Mouse (Mus musculus): Measurements from ENCODE around the gene Farp1. TPM values are rescaled to one million over a fixed set of nuclear protein-coding genes. Genes with fewer than 3 reads are reported as not detected.

Farp1 gene
- polyA plus RNA-seq, 1 experiment from 2014 or later = 36.1 TPM

GRCm38 (mm10) chr14:121310325-121311080, 275.5 kb downstream of the Farp1 start:
- no peak for DNase-seq (ENCODE audit: low spot score)
- 69% methylated on average over 6 of the region's 6 CpGs for WGBS
- H3K27ac ChIP-seq = peak overlapping the region; percentile 47

GRCm38 (mm10) chr14:121311083-121311482, 276.1 kb downstream of the Farp1 start:
- WGBS = 83% methylated on average over 2 of the region's 2 CpGs
- H3K4me1 ChIP-seq = peaks cover 84% of the 10 kb centered on the region

More at GRCm38 (mm10) chr14:121310325-121311080, 275.5 kb downstream of the Farp1 start:
- H3K36me3 ChIP-seq = peaks cover 9% of the 10 kb centered on the region; the same call in 1 of the 2 replicates
- no peak overlapping the region for H3K4me3 ChIP-seq
- H3K27me3 ChIP-seq (ENCODE audit: insufficient read depth, poor library complexity, severe bottlenecking) = no peaks in the 10 kb centered on the region
- H3K9me3 ChIP-seq = no peaks in the 10 kb centered on the region
- H3K4me1 ChIP-seq = peaks cover 81% of the 10 kb centered on the region

DNA sequence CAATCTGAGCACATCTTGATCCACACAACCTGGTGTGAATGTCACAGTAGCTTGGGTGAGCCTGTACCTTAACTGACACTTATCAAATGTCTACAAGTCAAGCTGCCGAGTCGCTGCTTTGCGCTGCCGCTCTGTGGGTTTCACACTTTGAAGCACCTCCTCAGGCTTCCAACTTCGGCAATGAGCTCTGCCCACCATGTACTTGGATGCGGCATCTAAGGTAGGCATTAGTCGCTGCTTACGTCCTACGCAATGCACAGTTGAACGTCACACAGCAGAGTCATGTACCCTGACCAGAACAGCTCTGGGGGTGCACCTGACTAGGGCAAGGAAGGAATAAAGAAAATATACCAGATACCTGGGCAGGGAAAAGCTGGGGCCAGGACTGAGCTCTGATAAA, 278.3 kb downstream of the Farp1 start:
- H3K27me3 ChIP-seq (ENCODE audit: insufficient read depth, poor library complexity, severe bottlenecking) = no peaks in the 10 kb centered on the region
- H3K4me3 ChIP-seq = no peak overlapping the region
- DNase-seq (ENCODE audit: low spot score) = no peak
- no peaks in the 10 kb centered on the region for H3K36me3 ChIP-seq
- H3K27ac ChIP-seq = peak overlapping the region; percentile 69; the same call in 1 of the 2 replicates
- H3K4me1 ChIP-seq = peaks cover 96% of the 10 kb centered on the region
- WGBS = 77% methylated on average over 10 of the region's 10 CpGs
- no peaks in the 10 kb centered on the region for H3K9me3 ChIP-seq

More at GRCm38 (mm10) chr14:121311083-121311482, 276.1 kb downstream of the Farp1 start:
- Histone ChIP-seq H3K4me3 (no peak overlapping the region), H3K27ac (no peak overlapping the region), H3K9me3 (no peaks in the 10 kb centered on the region), H3K27me3 (ENCODE audit: insufficient read depth, poor library complexity, severe bottlenecking) (no peaks in the 10 kb centered on the region), H3K36me3 (peaks cover 9% of the 10 kb centered on the region; the same call in 1 of the 2 replicates)
- no peak for DNase-seq (ENCODE audit: low spot score)

DNA sequence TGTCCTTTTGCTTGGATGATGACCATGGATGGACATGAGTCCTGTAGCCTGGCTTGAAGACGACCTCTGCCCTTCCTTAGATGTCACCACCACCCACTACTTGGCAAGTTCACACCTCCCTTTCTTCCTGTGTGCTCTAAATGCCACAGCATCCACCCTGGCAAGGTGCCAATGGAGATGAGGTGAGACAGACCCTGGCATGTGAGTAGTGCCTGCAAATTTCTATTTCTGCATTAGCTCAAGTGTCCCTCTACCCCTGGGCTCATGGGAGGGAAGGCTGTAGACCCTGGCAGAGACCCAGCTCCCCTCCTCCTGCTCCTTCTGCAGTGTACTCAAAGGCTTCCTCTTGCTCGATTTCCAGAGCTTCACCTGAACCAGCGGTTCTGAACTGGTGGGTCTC, 279.9 kb downstream of the Farp1 start:
- no peaks in the 10 kb centered on the region for H3K27me3 ChIP-seq (ENCODE audit: insufficient read depth, poor library complexity, severe bottlenecking)
- H3K9me3 ChIP-seq = no peaks in the 10 kb centered on the region
- peaks cover 85% of the 10 kb centered on the region for H3K4me1 ChIP-seq
- DNase-seq (ENCODE audit: low spot score) = no peak
- no peaks in the 10 kb centered on the region for H3K36me3 ChIP-seq
- peak overlapping the region; percentile 29; the same call in 1 of the 2 replicates for H3K27ac ChIP-seq
- H3K4me3 ChIP-seq = no peak overlapping the region
- WGBS = 72% methylated on average over 3 of the region's 3 CpGs

DNA sequence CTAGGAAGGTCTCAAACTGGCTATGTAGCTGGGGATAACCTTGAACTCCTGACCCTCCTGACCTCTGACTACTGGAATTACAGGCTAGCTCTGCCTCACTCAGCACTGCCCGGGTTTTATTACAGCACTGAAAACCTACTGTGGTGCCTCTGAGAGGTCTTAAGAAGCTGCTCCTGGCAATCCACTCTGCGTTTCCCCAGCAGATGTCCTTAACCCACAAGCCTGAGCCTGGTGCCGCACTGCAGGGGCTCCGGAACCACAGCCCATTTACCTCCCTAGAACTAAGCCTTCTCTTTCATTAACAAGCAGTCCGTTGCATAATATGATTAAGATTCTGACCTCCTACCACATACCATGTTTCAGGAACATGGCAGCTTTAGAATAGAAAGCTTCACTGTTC, 281.1 kb downstream of the Farp1 start:
- DNase-seq (ENCODE audit: low spot score) = no peak
- Histone ChIP-seq H3K27me3 (ENCODE audit: insufficient read depth, poor library complexity, severe bottlenecking) (no peaks in the 10 kb centered on the region), H3K27ac (peak overlapping the region; percentile 52; the same call in 1 of the 2 replicates), H3K4me3 (no peak overlapping the region), H3K36me3 (no peaks in the 10 kb centered on the region), H3K9me3 (no peaks in the 10 kb centered on the region), H3K4me1 (peaks cover 73% of the 10 kb centered on the region)
- WGBS = 77% methylated on average over 5 of the region's 5 CpGs

- DNase-seq (ENCODE audit: low spot score) = no peak
- Histone ChIP-seq H3K4me3 (no peak overlapping the region), H3K27me3 (ENCODE audit: insufficient read depth, poor library complexity, severe bottlenecking) (no peaks in the 10 kb centered on the region), H3K27ac (peak overlapping the region; percentile 59; the same call in 1 of the 2 replicates), H3K4me1 (peaks cover 70% of the 10 kb centered on the region), H3K9me3 (no peaks in the 10 kb centered on the region), H3K36me3 (no peaks in the 10 kb centered on the region)
- WGBS = 56% methylated on average over 13 of the region's 13 CpGs
These were observed 281.8 kb downstream of the Farp1 start for GRCm38 (mm10) chr14:121316631-121317311.

DNA sequence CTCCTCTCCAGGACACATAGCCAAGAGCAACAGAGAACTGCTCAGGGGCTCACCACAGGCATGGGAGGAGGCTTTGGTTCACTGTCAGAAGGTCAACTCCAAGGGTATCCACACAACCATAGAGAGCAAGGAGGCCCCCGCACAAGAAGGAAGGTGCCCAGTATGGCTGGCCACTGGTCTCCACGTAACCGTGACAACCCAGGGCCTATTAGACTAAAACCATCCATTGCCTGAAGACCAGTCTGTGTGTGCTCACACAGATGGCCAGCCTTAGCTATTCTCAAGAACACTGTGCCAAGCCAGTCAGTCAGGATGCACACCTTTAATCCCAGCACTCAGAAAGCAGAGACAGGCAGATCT, 282.3 kb downstream of the Farp1 start:
- no peak for DNase-seq (ENCODE audit: low spot score)
- H3K4me3 ChIP-seq = no peak overlapping the region
- H3K9me3 ChIP-seq = no peaks in the 10 kb centered on the region
- H3K27ac ChIP-seq = peak overlapping the region; percentile 59; the same call in 1 of the 2 replicates
- no peaks in the 10 kb centered on the region for H3K27me3 ChIP-seq (ENCODE audit: insufficient read depth, poor library complexity, severe bottlenecking)
- WGBS = 80% methylated on average over 3 of the region's 3 CpGs
- H3K36me3 ChIP-seq = no peaks in the 10 kb centered on the region
- peaks cover 70% of the 10 kb centered on the region for H3K4me1 ChIP-seq

DNA sequence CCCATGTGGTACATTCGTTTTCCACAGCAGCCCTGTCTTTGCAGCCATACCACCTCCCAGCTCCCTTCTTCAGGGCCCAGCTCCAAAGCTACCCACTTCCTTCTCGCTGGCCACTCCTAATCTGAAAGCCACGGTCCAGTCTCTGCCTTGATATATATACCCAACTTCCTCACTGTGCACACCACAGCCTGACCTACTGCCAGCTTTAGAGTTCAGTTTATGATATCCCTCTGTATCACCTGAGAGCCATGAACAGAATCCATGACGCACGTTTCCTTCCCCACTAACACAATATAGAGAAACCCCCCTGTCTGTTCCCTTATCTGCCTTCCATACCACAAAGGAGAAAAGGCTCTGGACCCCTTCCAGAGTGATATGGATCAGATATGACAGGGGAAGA, 283.4 kb downstream of the Farp1 start:
- 58% methylated on average over 5 of the region's 5 CpGs for whole genome bisulfite sequencing
- Histone ChIP-seq H3K4me3 (no peak overlapping the region), H3K27me3 (ENCODE audit: insufficient read depth, poor library complexity, severe bottlenecking) (no peaks in the 10 kb centered on the region), H3K36me3 (no peaks in the 10 kb centered on the region), H3K4me1 (peaks cover 70% of the 10 kb centered on the region), H3K27ac (no peak overlapping the region), H3K9me3 (no peaks in the 10 kb centered on the region)
- no peak for DNase-seq (ENCODE audit: low spot score)

- peaks cover 68% of the 10 kb centered on the region for H3K4me1 ChIP-seq
- DNase-seq (ENCODE audit: low spot score) = no peak
- H3K4me3 ChIP-seq = no peak overlapping the region
- H3K27me3 ChIP-seq (ENCODE audit: insufficient read depth, poor library complexity, severe bottlenecking) = no peaks in the 10 kb centered on the region
- WGBS = 62% methylated on average over 5 of the region's 5 CpGs
- H3K9me3 ChIP-seq = no peaks in the 10 kb centered on the region
- H3K27ac ChIP-seq = peak overlapping the region; percentile 53; the same call in 1 of the 2 replicates
- H3K36me3 ChIP-seq = no peaks in the 10 kb centered on the region
These were observed 287.1 kb downstream of the Farp1 start for GRCm38 (mm10) chr14:121322150-121322549.

- DNase-seq (ENCODE audit: low spot score) = no peak
- H3K27me3 ChIP-seq (ENCODE audit: insufficient read depth, poor library complexity, severe bottlenecking) = no peaks in the 10 kb centered on the region
- peak overlapping the region; percentile 53; the same call in 1 of the 2 replicates for H3K27ac ChIP-seq
- H3K4me3 ChIP-seq = no peak overlapping the region
- H3K36me3 ChIP-seq = no peaks in the 10 kb centered on the region
- no peaks in the 10 kb centered on the region for H3K9me3 ChIP-seq
- WGBS = 65% methylated on average over 7 of the region's 7 CpGs
- H3K4me1 ChIP-seq = peaks cover 70% of the 10 kb centered on the region
These were observed 287.6 kb downstream of the Farp1 start for GRCm38 (mm10) chr14:121322641-121323040.

DNA sequence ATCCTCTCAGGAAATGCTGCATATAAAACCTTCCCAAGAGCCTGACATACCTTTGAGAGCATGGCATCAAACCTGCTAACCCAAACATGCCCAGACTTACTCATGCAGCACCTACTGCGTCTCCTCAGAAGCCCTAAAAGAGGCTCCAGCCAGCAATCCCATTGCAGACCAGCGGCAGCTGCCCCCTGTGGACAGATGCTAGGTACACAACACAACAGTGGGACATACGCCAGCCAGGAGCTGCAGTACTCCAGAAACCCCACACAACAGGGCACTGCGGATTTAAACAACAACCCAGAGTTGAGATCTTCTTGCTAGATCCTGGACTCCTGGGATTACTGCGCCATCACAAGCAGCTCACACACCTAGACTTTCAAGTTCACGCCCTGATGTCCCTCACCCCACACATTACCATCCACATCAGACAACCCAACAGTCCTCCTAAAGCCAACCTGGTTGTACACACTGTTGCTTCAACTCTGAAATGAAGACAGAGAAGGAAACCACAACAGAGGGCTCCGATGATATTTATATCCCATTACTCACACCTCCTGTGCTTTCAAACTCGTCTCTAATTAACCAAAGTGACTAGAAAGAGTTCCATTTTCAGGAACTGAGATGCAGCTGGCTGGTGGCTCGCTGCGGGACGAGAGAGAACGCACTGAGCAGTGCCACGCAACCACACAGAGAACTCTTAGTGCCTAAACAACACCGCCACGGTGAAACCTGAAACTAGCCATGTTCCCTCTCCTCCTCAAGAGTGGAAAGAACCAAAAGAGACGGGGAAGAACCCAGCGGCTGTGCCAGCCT, 289.7 kb downstream of the Farp1 start:
- DNase-seq (ENCODE audit: low spot score) = no peak
- H3K9me3 ChIP-seq = no peaks in the 10 kb centered on the region
- H3K4me1 ChIP-seq = peaks cover 77% of the 10 kb centered on the region
- H3K4me3 ChIP-seq = no peak overlapping the region
- 85% methylated on average over 17 of the region's 17 CpGs for WGBS
- H3K27ac ChIP-seq = no peak overlapping the region
- no peaks in the 10 kb centered on the region for H3K36me3 ChIP-seq
- no peaks in the 10 kb centered on the region for H3K27me3 ChIP-seq (ENCODE audit: insufficient read depth, poor library complexity, severe bottlenecking)

GRCm38 (mm10) chr14:121326432-121326831, 291.4 kb downstream of the Farp1 start:
- DNase-seq (ENCODE audit: low spot score) = no peak
- no peaks in the 10 kb centered on the region for H3K9me3 ChIP-seq
- H3K36me3 ChIP-seq = no peaks in the 10 kb centered on the region
- WGBS = 92% methylated on average over 2 of the region's 2 CpGs
- peaks cover 87% of the 10 kb centered on the region for H3K4me1 ChIP-seq
- H3K27me3 ChIP-seq (ENCODE audit: insufficient read depth, poor library complexity, severe bottlenecking) = no peaks in the 10 kb centered on the region
- no peak overlapping the region for H3K4me3 ChIP-seq
- no peak overlapping the region for H3K27ac ChIP-seq
